Mouse (Mus musculus): Measurements from ENCODE around the gene Lrrk1. TPM values are rescaled to one million over a fixed set of nuclear protein-coding genes. Genes with fewer than 3 reads are reported as not detected.

The Lrrk1 gene
- polyA plus RNA-seq, 1 experiment from 2014 or later: 10.1 TPM

DNA sequence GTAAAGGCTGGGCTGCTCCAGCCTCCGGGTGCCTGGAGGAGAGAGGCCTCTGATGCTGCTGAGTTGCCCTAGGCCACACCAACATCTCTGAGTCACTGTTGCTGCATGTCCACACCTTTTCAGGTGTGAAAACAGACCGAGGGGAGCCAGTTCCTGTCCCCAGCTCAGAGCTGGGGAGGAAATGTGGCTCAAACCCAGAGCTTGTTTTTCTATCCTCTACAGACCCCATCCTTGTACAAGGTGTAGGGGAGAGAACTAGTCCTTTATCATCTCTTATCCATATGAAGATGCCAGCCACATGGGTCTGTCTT lies 159.6 kb downstream of the Lrrk1 start:
- DNase-seq (ENCODE audit: low spot score): no peak

DNA sequence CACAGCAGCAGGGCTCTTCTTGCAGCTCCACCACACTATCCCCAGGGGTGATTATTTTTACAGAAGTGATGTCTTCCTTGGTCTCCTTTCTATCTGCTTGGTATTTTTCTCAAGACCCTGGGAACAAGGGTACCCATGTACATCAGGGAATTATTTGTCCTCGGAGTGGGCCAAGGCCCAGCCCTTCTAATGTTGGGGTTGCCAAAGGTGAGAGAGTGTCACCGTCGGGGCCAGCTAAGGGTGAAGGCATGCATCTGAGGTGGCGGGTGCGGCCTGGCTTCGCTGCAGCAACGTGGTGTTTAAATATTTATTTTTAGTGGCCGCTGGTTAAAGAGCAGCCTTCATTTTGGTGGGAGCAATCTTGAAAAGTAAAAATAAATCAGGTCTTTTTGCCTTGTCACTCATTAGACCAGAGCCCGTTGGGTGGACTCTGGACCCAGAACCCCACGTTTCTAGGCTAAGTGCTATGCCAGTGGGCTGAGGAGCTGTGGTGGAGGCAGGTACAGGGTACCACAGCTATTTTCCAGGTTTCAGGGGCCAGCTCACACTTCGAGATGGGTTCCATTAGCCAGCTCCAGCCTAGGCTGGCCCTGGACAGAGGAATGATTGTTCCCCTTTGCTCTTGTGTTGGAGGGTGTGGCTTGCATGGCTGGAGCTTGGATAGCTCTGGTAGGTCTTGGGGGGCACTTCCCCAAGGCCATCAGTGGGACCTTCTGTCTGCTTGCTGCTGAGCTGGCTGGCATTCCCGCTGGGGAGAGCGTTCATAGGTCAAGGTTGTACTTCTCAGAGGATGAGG lies 160.1 kb downstream of the Lrrk1 start:
- DNase-seq (ENCODE audit: low spot score): no peak

DNA sequence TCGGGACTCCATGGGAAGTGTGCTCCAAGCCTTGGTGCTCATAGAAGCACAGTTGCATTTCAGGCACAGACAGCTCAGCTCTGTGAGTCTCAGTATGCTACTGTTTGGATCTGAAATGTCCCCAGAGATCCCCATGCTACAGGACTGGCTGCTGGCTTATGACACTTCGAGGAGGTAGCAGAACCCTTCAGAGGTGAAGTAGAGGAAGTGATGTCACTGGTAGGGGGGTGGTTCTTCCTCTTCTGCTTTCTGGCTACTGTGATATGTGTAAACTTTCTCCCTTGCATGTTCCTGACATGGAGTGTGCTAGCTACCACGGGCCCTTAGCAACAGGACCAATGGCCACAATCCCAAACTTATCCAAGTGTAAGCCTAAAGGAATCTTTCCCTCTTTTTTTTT lies 162.3 kb downstream of the Lrrk1 start:
- peak; percentile 39 for DNase-seq (ENCODE audit: low spot score)

DNA sequence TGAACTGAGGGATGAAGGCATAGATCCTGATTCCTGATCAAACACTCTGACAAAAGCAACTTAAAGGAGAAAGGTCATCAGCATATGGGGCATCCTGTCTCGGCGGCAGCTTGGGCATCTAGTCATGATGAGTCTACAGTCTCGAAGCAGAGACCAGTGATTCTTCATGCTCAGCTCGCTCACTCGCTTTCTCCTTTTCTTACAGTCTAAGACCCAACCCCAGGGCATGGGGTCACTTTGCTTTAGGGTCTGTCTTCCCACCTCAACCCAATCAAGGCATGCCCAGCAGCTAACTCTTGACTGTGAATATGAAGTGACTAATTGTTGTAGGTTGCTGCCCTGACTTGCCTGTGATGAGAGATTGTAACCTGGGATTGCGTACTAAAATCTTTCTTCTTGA lies 163.6 kb downstream of the Lrrk1 start:
- no peak for DNase-seq (ENCODE audit: low spot score)

DNA sequence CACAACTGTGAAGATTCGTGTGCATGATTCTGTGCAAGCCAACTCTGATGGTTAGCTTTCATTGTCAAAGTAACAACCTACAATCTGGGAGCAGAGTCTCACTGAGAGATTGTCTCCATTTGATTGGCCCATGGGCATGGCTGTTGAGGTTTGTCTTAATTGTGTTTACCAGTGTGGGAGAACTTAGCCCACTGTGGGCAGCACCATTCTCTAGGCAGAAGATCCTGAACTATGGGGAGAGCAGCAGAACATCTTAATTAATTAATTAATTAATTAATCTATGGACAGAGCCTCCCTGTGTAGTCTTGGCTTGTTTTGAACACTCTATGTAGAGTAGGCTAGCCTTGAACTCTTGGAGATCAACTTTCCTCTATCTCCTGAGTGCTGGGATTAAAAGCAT lies 164.4 kb downstream of the Lrrk1 start:
- DNase-seq (ENCODE audit: low spot score): no peak

DNA sequence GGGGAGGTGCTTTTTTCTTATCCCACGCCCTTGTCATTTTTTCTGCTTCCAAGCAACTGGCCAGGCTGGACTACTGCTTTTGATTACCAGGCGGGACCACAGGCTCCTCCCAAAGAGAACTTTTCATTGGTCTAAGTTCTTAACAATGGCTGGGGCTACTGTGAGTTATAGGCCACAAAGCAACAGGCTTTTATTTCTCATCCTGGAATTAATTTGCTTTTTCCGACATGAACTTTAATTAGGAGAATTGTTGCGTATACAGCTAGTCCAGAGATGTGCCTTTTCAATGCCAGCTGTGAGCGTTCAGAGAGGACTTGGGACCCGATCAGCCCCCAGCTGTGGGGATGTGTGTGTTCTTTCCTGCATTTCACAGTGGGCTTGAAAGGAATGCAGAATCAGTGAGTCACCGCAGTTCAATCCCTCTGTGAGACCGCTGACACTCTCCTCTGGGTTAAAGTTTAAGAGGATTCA lies 165.5 kb downstream of the Lrrk1 start:
- DNase-seq (ENCODE audit: low spot score): no peak

DNA sequence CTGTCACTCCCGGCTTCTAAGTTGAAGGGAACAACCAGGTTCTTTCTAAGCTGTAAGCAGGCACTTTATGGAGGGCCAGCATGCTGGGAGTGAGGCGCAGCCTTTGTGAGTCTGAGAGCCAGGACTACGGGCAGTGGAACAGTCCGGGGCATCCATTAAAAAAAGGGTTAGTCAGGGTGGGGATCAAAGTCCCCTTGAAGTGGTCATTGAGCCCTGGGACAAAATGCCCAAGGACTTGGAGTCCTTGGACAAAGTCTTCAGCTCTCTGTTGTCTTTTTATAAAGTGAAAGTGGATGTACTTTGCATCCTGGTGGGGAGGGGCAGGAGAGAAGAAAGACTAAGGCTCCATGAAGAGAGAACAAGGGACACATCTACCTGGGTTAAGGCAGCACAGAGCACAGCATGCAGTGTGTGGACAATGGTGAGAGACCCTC lies 168.3 kb downstream of the Lrrk1 start:
- DNase-seq (ENCODE audit: low spot score): no peak

DNA sequence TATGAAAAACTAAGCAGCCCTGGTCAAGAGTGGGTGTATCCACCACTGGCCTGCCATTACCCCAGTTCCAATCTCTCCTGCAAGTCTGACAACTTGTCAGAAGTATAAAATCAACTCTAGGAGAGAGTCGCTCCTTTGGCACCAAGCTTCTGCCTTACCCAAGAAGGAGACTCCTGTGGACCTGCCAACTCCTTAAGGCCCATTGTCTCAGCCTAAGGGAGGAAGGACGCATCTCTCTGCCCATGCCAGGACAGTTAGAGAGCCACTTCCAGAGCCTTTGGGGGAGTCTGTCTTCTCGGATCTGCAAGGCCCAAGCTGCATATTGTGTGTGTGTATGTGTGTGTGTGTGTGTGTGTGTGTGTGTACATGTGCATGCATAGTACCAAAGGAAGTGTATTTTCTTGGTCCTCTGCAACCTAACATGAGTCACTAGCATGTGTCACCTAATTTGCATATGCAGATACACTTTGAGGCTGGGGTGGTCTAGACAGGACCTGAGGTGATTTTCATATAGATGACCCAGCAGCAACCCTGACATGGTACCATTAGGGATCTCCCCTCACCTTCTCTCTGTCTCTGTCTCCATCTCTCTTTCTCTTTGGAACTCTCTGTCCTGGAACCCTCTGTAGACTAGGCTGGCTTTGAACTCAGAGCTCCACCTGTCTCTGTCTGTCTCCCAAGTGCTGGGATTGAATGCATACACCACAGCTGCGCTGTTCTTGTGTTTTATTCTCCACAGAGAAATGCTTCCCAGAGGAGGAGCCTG lies 168.9 kb downstream of the Lrrk1 start:
- DNase-seq (ENCODE audit: low spot score): no peak

DNA sequence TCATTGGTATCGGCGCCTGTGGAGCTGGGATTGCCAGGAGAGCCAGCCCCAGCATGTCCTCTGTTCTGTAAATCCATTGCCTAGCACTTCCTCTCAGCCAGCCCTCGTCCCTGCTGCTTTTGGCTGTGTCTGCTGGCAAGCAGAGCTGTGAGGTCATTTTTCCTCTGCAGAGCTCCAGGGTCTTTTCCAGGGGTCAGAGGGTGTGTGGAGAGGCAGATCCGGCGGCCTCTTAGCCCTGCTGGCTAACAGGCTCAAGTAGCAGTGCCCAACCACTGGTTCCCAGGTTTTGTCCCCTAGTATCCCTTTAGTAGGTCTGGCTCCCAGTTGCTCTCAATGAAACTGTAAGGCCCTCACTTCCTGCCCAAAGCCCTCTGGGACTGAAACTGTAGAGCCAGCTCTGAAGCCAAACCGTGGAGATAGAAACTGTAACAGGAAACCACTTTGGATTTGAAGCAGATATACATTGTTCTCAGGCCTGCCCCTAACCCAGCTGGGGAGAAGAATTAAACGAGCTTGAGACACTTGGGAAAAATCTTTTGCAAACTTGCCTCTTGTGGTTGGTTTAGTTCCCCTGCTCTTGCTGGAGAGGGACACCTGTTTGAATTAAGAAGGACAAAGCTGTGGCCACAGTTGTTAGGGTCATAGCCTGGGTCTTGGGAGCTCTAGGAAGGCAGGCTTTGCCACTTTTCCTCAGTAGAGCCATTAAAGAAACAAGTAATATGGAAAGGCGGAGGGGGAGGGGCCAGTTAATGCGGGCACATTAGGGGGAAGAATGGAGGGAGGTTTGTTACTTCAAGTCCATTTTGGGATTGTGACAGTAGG lies 169.7 kb downstream of the Lrrk1 start:
- DNase-seq (ENCODE audit: low spot score): peak; percentile 31

DNA sequence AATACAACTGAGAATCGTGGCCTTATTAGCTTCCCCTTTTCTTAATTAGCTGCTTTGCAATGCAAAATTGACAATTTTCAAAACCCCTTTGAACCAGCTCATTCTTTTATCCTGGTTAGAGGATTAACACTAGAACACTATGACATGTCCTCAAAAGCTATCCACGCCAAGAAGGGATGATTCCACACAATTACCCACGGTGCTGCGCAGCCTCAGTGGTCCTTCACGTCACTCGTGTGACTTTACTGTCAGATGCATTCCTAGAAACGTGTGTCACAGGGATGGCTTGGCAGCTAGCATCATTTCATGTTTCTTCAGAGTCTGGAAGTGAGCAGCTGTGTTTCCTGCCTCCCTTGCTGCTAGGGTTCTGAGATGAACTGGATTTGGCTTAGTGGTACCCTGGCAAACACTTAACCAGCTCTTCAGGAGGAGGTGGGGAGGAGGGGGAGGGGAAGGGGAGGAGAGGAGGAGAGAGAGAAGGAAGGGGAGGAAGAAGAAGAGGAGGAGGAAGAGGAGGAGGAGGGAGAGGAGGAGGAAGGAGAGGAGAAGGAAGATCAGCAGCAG lies 170.5 kb downstream of the Lrrk1 start:
- no peak for DNase-seq (ENCODE audit: low spot score)

DNA sequence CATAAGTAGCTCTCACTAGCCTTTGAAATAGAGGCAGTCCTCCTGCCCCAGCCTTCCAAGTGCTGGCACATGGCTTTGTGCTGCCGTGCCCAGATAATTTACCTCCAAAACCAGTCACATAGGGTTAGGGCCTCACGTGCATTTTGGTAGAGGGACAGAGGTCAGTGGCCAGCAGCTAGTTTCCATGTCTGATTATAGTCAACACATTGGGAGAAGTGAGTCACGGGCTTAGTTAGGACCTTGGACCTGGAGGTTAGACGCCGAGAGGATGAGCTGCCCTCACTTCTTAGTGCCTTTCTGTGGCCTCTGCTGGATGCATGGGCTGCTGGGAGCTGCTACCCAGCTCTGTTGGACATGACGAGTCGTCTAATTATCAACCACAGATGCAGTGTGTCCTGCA lies 171.1 kb downstream of the Lrrk1 start:
- DNase-seq (ENCODE audit: low spot score): no peak

DNA sequence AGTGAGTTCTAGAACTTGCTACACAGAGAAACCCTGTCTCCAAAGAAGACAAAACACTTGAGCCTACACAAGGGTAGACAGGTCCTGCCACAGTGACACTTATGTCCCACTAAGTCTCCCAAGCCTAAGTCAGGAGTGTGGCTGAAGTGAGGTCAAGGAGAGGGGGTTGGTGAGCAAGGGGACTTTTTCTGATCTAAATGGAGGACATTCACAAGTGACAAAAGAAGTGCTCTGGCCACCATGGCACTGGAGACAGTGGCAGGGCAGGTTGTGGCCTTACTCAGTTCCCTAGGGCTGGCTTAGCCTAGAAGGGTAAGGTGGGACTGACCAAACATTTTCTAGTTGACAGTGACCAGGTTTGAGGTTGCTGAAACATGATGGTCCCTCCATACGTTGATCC lies 172.2 kb downstream of the Lrrk1 start:
- no peak for DNase-seq (ENCODE audit: low spot score)

DNA sequence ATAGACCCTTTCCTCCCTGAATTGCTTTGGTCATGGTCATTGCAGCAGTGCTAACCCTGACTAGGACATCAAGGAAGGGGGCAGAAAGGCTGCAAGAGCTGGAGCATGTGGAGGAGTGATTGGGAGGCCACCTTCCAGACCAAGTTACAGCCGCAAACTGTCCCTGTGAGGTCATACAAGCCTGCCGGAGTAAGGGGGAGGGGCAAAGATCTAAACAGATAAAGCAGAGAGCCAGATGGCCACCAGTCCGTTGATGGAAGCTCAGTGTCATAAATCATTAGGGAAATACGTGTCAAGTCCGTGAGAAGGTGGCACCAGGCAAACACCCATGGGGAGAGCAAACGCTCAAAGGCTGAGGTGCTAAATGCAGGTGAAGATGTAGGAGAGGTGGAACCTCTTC lies 173.7 kb downstream of the Lrrk1 start:
- DNase-seq (ENCODE audit: low spot score): no peak

DNA sequence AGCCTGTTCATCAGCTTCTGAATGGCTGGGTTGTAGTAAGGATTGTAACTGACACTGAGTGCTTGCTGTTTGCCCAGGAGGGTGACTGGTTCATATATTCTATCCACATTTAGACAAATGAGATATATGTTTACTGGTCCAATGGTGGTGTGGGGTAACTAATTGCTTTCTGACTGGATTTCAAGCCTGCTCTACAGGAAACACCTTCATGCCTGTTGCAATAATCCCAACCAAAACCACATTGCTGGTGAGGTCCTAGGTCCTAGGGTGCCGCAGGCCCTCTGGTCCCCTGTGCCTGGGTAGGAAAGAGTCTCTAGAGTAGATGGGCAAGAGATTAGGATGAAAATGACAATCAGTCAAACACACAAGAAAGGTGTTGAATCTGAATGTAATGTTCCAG lies 175.3 kb downstream of the Lrrk1 start:
- no peak for DNase-seq (ENCODE audit: low spot score)

DNA sequence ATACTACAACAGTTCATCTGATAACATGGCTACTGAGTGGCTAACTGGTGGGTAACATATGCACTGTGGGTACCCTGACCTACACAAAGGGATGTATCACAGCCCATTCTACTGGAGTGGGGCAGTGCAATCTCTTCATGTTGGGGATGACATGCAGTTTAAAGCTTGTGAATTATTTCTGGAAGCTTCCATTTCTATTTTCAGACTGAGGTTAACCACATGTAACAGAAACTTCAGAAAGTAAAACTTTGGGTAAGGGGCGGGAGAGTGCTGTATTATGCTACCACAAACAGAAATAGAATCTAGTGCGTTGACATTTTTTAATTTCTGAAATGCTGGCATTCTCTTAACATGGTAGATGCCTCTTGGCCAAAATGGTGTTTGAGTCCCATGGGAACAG lies 178.2 kb downstream of the Lrrk1 start:
- peak; percentile 46 for DNase-seq (ENCODE audit: low spot score)

DNA sequence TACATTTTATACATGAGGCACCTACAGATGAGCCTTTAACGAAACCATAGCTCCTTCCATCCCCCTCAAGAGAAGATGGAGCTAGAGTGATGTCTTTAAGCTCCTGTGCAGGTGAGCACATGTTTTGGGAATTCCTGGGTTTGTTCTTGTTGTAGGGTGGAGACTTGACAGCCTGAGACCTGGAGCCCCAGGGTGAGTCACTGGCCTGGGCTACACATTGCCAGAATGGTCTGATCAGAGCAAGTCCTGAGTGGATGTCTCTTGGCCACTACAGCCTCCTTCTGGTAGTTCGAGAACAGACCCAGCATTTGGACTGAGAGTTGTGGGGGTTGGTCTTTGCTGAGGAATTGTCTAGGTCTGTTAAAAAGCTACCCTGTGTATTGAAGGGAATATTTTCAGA lies 186.5 kb downstream of the Lrrk1 start:
- DNase-seq (ENCODE audit: low spot score): no peak

DNA sequence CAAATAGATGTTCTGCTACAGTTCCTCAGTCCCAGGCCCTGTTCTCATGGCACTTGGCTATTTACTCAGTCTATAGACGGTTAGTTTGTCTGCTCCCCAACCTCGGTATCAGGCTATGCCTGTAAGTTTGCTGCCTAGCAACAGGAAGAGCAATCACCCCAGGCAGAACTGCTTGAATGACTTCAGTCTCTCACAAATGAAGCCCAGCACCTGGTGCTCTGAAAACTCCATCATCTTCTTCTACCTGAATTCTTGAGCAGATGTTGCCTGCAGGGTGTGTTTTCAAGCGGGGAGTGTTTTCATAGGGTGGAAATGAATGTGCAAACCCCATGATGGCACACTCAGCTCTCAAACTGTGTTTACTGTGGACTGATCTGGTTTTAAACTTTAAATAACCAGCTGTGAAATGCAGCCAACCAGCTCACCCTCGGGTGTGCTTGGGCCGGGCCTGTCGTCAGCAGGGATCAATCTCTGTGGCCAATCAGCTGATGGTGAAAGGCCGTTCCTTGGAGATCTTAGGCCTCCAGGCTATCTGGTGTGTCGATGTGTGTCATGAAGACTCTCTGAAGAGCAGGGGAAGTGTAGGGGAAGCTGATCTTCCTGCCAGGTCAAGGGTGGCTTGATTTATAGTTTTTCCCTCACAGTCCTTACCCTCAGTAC lies 187.2 kb downstream of the Lrrk1 start:
- DNase-seq (ENCODE audit: low spot score): no peak

DNA sequence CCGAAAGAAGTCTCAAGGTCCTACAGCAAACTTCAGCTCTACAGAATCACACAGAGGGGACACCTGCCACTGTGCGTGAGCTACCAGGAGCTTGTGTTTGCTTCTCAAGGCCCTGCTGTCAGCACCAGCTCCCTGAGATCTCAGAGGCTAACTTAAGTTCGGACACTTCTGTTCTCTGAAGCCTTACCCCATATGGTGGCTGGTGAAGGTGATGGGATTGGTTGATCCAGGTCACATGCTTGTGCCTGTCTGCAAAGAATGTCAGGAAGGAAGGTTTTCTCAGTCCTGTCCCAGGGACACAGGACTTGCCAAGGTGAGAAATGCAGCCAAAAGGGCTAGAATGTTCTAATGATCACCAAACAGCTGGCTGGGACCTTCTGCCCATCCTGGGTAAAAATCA lies 187.8 kb downstream of the Lrrk1 start:
- DNase-seq (ENCODE audit: low spot score): no peak

DNA sequence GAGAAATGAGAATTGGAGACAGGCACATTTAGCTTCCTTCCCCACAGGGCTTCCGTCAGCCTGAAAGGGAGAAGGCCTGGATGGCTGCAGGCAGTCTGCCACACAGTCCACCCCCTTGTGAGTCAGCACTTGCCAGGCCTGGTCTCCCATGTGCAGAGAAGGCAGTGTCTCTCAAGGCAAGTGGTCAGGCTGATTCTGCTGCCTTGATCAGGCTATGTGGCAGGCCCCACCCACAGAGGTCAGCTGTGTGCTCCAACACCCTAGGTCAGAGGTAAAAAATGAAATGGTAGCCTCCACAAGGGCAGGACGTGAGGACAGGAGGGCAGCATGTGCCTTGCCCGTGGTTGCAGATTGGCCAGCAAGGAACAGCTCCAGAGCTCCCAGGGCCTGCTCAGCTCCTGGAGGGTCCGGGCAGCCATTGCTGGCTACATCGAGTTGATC lies 188.7 kb downstream of the Lrrk1 start:
- DNase-seq (ENCODE audit: low spot score): no peak

DNA sequence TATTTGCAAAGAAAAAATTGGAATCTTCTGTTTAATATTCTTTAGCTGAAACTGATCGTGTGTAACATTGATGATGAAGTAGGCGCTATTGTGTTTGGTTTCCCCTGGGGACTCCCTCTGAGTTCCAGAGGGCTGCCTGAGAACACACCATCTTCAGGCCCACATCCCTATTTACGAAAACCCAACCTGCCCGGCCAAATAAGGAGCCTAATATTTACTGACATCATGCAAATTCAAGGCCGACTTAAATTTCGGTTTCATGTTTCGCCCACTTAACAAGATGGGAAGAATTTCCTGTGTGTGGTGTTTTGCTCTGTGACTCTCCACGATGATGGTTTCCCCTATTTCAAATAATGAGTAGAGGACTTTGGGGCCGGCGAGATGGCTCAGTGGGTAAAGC lies 189.7 kb downstream of the Lrrk1 start:
- DNase-seq (ENCODE audit: low spot score): no peak
